Mouse (Mus musculus) brain, embryonic 14.5 days (tissue): Measurements from ENCODE around the gene Lpar3.

Source experiments
- CTCF ChIP-seq: fragments of 200-500 bp; IDR thresholded peaks from 2 replicates; pipeline ENCODE4 v1.5.1; 2012; ENCODE audit warnings: inconsistent platforms, mild to moderate bottlenecking, moderate library complexity, borderline replicate concordance; ENCODE audit not compliant: insufficient read depth, insufficient read length; ENCODE audit errors: extremely low read depth
- POLR2A ChIP-seq: fragments of 200-500 bp; IDR thresholded peaks from 2 replicates; pipeline ENCODE4 v1.6.1; 2012; ENCODE audit warnings: mild to moderate bottlenecking, inconsistent platforms, borderline replicate concordance; ENCODE audit not compliant: poor library complexity, insufficient read depth, insufficient read length, severe bottlenecking; ENCODE audit errors: extremely low read depth

GRCm38 (mm10) chr3:146331819-146332218 is 111.1 kb downstream of the Lpar3 start:
- TF ChIP-seq POLR2A = no peak
- no peak for TF ChIP-seq CTCF
